Mouse (Mus musculus) thymus, postnatal 25 days (tissue): ENCODE measurements around the gene Endod1.
"Not testable (repeated sequence)": the region's sequence is repeated elsewhere in the genome, so short reads cannot be mapped to it uniquely, and the experiment has no call there.

Source experiments
- DNase-seq: peaks from one replicate; pipeline ENCODE4 v3.0.0; 2022

The Endod1 gene

DNA sequence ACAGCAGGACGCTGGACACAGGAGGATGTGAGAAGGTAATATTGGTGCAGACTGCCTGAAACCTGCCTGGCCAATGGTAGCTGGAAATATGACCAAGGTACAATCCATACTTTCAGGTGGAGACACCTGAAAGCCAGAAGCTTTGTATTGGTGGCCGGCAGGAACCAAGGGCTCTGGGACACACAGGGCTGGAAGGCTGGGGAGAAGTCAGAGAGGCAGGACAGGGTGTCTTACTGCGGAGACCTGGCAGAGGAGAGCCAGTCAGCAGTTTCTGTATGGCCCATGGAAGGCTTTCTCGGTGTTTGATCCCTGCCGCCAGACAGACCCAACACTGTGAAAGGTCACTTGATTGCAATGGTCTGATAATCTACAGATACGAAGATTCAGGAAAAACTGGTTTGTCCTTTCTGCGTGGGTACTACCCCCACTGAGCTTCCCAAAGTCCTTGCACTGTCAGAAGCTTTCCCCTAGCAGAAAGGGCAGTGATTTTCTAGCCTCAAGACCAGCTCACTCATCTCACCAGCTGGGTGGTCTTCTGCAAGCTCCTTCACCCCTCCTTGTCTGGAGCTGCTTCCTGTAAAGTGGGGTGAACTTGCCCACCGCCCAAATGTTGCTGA is 1.4 kb downstream of the Endod1 start:
- DNase-seq, result no peak

DNA sequence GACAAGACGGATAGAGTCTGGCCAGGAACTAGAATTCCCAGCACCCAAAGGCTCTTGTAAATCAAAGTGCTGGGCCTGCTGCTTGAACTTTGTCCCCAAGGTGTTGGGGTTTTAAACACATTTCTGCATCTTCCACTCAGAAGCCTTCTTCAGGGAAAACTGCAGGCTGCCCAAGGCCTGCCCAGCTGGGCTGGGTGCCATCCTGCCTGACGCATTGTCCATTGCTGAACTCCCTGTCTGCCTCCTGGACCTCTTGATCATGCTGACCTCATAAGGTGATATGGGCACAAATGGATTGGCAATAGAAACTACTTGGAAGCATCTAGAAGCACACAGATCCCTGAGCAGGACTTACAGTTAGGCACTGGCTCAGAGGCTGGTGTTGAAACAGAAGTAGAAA is 3.2 kb downstream of the Endod1 start:
- DNase-seq, result no peak

DNA sequence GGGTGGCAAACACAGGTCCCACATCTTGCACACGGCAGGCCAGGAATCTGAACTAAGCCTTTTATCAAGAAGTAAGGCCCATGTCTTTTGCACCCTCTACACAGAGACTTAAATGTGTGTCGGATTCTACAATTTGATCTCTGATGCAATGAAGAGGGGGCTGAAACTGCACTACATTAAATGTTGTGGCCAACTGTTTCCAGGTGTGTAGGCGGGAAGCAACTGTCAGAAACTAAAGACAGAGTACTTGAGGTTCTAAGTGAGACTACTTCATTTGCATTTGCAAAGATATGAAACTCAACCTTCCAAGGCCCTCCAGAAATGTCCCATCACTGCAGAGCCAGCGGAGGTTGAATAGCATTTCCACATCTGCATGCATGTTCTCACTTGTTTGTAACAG is 5.2 kb downstream of the Endod1 start:
- DNase-seq, result no peak

DNA sequence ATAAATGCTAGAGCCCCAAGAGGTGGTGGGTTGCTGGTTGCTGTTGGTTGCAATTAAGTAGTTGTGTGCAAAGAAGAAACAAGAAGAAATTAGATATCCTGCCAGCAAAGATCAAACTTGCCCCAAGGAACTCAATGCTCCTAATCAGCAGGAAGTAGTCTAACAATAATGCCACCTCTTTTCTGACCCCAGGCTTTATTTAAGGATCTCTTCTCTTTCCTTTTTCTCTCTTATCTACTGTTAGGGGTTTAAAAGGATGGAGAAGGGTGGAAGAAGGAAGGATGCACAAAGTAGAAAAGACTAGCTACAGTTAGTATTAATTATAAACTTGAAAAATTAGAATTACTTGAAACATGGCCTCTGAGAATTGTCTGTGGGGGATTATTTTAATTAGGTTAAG is 8.9 kb downstream of the Endod1 start:
- no peak for DNase-seq

DNA sequence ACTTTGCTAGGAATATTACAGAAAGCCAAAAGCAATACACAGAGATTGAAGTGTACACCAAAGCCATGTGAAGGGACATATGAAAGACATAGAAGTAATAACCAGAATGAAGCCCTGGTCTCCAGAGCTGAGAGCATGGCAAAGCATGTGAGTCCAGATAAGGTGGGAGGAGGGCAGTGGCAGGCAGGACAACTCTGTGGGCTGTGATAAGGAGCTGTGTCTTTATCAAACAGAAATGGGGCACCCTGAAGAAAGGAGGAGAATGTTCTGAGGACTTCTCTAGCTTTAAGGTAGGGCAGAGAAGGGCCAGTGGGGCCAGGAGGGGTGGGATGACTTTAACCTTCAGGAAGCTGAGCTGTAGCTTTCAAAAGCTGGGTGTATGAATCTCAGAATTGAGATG is 12.0 kb downstream of the Endod1 start:
- DNase-seq, result no peak

DNA sequence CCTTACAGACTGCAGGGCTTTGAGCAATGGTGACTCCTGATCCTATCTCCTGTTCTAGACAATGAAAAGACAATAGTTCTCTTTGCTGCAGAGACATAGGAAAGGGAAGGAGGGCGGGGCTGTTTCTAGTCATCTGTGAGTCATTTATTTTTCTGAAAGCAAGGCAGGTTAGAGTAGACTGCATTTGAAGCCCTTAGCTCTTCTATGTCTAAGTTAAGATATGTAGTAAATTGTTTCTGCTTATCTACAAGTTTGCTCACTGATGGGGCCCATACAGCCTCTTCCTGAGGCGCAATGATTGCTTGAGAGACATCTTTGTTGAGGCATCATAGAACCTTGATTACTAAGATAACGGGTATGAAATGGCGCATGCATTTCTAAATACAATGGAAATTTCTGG is 13.5 kb downstream of the Endod1 start:
- no peak for DNase-seq

DNA sequence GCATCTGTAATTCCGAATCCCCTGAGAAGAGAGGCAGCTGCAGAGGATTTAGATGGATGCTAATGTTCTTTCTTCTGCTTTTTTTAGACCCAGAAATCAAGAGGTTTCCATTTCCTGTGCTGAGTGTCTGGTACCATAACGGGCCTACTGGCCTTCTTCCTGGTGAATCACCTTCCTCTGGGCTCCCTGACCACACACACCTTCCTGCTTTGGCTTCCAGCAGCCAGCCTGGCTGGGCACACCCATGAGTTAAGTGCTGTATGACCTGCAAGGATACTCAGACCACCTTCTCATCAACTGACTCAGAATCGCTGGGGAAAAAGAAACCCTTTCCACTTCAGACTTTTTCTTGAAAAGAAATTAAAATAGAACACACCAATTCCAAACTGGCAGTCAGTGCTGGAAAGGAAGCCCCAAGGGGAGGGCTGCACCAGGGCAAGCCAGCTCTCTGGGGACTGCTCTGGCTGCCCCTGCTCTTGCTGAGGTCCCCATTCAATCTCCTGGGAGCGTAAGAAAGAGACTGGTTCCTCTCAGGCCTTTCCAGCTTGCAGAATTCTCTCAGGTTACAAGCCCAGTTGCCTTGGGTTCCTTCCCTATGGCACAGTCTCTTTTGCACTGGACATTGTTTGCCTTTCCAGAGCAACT is 15.7 kb downstream of the Endod1 start:
- no peak for DNase-seq

DNA sequence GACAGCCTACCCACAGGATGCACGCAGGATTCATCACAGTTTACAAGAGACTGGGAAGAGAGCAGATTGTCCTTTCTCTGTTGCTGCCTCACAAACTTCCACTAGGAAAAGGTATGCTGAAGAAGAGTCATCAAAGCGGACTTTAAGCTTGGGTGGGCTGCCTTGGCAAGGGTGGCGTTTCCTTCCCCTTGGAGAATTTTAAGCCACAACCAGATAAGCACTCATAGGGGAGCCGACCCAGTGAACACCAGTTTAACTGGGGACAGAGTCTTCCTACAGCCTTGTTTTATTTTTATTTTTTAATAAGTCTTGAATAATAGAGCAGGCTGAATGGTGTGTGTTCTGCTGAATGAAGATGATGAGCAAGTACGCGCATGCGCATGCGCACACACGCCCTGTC is 16.6 kb downstream of the Endod1 start:
- no peak for DNase-seq

DNA sequence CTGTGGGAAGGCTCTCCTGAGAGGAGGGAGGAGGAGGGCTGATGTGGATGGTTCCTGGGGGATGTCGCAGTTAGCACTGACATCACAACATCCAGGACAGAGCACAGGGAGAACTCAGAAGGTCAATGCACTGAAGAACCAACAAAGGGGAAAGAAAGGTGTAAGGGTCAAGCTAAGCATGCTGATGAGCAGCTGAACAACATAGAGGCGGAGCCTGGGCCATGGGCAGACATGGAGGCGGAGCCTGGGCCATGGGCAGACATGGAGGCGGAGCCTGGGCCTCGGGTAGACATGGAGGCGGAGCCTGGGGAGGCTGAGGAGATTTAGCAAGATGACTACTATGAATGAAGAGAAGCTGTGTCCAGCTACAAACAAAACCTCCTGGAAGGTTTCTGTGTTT is 17.8 kb downstream of the Endod1 start:
- no peak for DNase-seq

DNA sequence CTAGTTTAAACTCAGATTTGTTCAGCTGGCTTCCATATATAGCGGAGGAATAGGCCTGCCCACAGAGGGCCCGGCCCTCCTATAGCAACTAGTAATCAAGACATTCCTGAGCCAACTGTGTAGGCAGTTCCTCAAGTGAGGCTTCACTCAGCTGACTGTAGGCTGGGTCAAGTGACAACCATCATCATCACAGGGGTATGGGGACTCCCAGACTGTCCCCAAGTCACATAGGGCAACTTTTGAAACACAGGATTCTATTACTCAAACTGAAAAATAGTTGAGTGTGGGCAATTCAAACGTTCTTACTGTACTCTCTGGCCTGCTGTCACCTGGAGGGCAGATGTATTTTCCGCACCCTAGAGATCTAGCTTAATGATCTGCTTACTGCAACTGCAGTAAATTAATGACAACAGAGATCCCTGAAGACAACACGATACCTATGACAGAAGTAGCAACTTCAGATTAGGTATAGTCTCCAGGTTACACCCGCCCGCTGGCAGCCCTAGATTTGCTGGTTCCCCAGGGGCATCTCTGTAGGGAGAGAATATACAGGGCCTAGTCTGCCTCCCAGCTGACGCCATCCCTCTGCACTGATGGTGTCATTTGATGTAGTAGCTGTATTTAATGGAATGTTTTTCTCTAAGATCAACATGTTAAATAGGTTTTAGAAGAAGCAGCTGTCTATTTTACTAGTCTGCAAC is 19.1 kb downstream of the Endod1 start:
- DNase-seq, result no peak

DNA sequence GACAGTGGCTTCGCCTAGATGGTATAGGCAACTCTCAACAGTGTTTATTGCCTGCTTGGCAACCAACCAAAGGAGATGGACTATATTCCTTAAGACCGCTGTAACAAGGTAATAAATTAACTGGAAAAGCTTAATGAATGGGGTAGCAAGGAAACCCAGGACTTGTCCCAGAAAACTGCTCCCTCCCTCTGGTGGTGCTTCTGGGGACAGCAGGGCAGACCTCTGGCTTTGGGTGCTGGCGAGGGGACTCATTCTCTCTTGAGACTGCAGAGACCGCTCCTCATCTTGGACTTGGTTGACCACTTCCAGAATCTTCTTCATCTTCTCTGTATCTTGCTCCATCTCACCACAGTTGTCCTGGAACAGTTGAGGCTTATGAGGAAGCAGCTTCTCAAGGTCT is 24.3 kb downstream of the Endod1 start:
- no peak for DNase-seq

DNA sequence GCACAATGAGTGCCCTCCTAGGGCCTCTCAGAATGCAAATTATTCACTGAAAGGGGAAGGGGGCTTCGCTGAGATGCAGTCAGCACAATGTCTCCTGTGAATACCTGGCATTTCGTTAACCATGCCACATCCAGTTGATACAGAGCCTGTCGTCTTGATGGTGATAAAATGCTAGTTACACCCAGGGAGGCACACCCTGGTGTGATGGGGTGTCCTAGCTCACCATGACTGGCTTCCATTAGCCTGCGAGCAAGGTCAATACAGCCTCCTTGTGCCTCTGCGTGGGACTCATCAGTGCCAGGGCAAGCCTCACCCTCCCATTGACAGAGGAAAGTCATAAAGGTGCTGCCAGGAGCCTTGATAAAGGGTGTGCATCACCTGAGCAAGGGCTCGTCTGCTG is 26.5 kb downstream of the Endod1 start:
- no peak for DNase-seq

DNA sequence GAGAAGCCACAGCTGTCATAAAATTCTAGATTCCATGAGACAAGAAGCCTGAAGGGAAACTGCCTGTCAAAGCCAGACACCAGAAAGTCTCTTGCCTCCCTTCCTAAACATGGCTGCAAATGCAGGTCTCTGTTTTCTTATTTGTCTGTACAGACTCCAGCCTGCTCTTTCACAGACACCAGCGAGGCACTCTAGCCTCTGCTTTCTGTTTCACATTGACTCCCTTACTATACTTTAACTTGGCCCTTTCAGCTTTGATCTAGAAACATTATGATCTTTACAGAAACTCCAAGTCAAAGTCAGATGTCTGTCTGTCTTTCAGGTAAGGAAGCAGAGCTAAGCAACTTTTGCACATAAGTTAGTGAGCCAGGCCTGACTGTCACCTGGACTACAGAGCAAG is 29.0 kb downstream of the Endod1 start:
- DNase-seq, result no peak

DNA sequence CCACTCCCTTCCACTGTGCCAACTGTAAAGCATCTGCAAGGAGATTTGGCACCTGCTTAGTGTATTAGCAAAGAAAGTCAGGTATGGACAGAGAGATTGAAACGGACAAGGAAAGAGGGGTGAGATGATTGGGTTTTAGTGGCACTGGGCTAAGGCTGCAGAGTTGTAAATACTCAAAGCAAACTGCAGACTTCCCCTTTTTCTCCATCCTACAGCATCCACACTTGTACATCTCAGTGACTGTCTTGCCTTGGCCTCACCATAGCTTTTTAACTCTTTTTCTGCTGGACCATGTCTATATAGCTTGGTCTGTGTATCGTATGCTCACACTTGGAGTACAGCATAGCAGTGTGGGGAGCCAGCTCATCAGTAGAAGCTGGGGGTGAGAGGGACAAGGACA is 30.5 kb downstream of the Endod1 start:
- no peak for DNase-seq

DNA sequence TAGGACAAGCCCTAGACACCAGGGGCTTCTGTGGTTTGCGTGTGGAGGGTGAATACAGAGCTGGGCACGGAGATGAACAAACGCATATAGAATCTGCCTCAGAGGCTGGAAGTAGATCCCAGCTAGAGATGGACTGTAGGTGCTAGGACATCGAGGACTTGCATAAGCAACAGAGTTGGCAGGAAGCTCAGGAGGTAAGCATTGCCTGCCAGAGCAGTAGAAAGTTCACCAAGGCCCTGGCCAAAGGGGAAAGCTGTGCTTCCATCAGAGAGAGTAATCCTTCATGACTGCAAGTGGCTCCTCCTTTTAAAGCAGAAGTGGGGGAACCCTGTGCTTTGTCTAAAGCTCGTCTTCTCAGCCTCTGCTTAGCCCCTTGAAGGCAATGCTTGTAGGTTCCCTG is 31.9 kb downstream of the Endod1 start:
- DNase-seq, result no peak

DNA sequence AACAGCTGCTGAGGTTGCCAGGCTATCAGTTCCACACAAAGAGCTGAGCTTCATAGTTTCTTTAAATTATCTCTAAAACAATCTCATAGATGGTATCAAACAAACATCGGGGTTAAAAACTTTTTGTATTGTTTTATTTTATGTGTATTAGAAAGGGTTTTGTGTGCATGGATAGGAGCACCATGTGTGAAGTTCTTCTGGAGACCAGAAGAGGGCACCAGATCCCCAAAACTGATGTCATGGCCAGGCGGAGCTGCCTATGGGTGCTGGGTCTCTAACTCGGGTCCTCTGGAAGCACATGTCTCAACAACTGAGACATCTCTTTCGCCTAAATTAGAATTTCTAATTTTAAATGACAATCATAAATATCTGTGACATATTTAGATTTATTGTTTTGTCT is 32.9 kb downstream of the Endod1 start:
- peak; percentile 33 for DNase-seq

DNA sequence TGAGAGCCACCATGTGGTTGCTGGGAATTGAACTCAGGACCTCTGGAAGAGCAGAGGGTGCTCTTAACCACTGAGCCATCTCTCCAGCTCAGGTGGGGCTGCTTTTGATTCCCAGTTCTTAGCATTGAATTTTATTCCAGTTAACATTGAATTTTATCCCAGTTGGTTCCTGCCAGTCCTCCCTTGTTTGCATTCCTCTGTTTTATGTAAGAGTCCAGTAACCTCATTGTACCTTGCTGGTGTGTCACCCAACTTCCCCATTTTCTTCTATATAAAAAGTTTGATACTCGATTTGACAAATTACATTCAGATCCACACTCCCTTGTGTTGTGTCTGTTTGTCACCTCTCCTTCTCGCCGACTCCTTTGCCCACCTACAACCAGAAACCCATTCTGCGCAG is 35.4 kb downstream of the Endod1 start:
- not testable (repeated sequence) for DNase-seq

DNA sequence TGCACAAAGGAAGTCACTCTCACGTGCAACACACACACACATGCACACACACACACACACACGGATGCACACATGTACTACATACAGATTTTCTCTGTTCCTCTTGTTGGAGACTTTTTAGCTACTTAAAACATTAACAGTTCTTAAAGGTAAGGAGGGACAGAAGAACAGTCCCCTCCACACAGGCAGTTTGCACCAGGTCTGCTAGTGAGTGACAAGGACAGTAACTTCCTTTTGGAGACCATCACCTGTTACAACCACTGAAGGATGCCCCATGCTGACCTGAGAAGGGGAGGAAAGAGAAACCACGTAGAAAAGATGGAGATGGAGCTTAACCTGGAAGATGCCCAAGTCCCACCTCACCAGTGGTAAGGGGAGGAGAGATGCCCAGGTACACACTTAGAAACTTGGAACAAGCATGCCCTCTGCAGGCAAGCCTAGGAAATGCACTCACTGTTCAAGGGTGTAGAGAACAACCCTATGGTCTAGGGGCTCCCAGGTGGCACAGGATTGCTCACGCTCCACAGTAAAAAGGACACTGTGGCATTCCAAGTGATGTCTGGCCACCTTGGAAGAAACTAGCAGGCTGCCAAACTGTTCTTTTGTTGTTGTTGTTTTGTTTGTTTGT is 39.2 kb downstream of the Endod1 start:
- peak; percentile 86 for DNase-seq

DNA sequence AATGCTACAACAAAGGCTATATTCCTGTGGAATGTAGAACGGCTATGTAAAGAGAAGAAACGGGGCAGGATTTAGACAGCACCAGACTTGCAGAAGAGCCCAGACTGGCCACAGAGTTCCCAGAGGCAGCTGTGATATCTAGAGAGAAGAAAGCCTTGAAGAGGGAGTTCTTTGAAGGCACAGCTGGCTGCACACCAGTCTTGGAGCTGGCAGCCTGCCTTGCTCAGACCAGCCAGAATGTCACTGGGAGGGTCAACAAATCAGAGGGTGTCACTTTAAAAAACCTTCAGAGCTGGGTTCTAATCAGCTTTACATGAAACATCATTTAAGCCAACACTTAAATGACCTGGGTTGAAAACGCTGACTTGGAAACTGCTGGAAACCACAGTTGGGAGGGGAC is 42.6 kb downstream of the Endod1 start:
- no peak for DNase-seq

DNA sequence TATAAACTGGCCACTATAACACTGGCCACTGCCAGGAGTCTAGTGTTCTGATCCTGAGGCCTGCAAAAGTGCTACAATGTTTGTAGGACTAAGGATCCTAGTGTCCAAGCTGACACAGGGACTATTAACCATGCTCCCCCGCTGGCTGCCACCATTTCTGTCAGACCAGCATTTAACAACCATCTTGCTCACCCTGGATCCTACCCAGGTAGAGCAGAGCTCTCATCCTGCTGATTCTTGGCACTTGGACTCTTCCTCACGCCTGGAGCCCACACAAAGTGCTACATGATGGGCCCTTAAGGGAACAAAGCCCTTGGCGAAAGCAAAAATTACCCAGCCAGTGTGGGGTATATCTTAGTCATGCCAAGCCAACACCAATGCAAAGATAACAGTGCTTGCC is 44.4 kb downstream of the Endod1 start:
- DNase-seq, result no peak

DNA sequence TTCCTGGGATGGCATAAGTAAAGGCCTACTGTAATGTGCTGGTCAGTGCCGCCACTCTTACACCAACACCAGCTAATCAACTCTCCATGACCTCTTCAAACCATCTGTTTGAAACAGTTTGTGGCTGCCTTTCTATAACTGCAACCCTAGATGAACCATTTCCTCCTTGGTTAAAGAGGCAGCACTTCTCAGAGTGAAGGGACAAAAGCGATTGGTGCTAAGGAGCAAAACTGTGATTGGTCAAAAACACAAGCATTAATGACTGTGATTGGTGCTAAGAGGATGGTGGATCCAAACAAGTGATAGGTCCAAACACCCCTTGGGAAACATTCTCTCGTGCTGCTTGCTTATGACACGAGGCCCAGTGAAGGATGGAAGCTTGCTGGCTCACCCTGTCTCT is 45.5 kb downstream of the Endod1 start:
- DNase-seq, result no peak

DNA sequence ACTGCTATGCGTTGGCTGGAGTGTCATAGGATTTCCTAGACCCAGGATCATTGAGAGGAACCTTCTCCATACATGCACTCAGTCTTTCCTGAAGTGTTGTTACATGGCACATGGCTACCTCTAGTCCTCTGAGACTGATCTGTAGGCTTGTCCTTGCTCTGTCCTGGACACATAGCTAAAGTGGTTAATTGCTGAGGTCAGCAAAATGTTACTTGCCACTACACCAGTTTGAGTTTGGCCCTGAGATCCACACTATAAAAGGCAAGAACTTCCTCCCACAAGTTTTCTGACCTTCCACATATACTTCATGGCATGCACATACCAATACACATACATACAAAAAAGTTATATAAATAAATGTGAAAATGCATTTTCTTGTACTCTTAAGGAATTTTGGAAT is 64.7 kb downstream of the Endod1 start:
- no peak for DNase-seq

DNA sequence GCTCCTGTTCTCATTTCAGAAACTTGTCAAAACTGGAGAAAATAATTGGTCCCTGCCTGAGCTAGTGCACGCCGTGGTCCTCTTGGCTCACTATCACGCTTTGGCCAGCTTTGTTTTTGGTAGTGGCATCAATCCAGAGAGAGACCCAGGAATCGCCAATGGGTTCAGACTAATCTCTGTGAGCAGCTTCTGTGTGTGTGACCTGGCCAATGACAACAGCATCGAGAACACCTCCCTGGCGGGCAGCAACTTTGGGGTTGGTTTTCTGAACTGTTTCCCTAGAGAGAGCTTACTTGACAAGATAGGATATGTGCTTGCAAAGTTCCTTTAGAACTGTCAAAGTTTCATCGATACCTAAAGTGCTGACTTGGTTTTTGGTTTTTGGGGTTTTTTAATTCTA is 66.8 kb downstream of the Endod1 start:
- no peak for DNase-seq

DNA sequence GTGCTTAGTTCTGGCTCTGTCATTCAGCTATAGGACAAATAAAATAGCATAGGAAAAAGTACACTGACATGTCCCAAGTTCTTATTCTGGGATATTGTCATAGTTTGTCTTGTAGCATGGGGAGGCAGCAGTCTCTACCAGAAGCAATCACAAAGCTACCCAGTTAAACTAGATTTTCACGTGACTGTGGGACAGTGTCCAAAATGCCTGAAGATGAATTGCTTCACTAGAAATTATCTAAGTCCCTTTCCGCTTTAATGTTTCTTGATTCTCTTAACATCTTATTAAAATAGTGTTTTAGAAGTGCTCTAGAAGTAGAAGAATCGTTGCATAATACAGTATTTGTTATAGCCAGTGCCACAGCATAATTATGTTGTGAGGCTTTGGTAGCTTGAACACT is 67.3 kb downstream of the Endod1 start:
- DNase-seq, result no peak
